Mouse (Mus musculus): ENCODE measurements around the gene Ephx3.

- TF ChIP-seq CTCF (IDR thresholded peaks at IDR 0.05; ENCODE audit: extremely low read depth, insufficient read depth, insufficient read length, insufficient replicate concordance), result no peak
- TF ChIP-seq POLR2A (IDR thresholded peaks at IDR 0.05; ENCODE audit: low read depth, low read length), result no peak
Observed at GRCm38 (mm10) chr17:32165266-32165802, 24.0 kb downstream of the Ephx3 start.
